Mouse (Mus musculus): ENCODE measurements around the gene Gabrr1. TPM values are rescaled to one million over a fixed set of nuclear protein-coding genes. Genes with fewer than 3 reads are reported as not detected.
"Not testable (repeated sequence)": the region's sequence is repeated elsewhere in the genome, so short reads cannot be mapped to it uniquely, and the experiment has no call there.

Gene Gabrr1
- 0.18 and 0.25 TPM in 2 replicates for polyA plus RNA-seq (2015; fragmentation: Nextera tagmentation; extraction: Ambion mirVana)

GRCm38 (mm10) chr4:33132221-33132620 lies at the start of gene Gabrr1:
TSS of gene Gabrr1 (plus strand) at chr4:33132521.
- Histone ChIP-seq H3K27me3 (no peaks in the 10 kb centered on the region), H3K4me3 (no peak within 1 kb of the TSS), H3K4me2 (no peak within 1 kb of the TSS), H3K9me3 (no peaks in the 10 kb centered on the region), H3K36me3 (no peaks in the 10 kb centered on the region), H3K4me1 (replicated peaks) (no peaks in the 10 kb centered on the region), H3K9ac (no peak within 1 kb of the TSS), H3K27ac (replicated peaks) (no peak within 1 kb of the TSS)
- no peak for ATAC-seq (ENCODE audit: low read depth)
- WGBS = 86% methylated on average over 11 of the region's 11 CpGs

DNA sequence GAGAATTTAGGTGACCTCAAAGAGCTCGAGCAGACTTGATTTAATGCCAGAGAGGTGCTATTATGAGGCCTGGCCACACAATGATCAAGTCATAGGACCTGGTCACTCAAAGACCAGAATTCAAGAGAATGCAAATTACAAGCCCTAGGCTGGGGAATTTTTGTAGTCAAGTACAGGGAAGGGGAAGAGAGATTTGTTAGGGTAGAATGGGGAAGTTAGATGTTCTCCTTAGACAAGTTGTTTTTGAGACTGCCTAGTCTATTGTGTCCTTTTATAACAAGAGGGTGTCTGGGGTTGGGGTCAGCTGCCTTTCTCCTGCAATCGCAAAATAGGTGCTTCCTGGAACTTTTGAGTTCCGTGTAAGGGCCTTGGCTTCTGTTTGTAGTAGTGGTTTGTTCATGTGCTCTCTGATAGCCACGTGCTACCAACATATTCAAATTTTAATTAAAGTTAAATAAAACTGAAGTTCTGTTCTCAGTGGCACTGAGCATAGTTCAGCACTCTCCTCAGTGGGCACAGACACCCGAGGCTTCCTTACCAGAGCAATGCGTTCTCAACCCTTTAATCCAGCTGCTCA lies 33.1 kb upstream of the Gabrr1 start:
- Histone ChIP-seq H3K9ac (no peak overlapping the region), H3K27ac (replicated peaks) (no peak overlapping the region), H3K9me3 (no peaks in the 10 kb centered on the region; the same call in 1 of the 2 replicates), H3K4me1 (replicated peaks) (no peaks in the 10 kb centered on the region), H3K27me3 (no peaks in the 10 kb centered on the region), H3K36me3 (no peaks in the 10 kb centered on the region), H3K4me3 (no peak overlapping the region), H3K4me2 (no peak overlapping the region)
- ATAC-seq (ENCODE audit: low read depth) = no peak
- 84% methylated on average over 6 of the region's 6 CpGs for WGBS

GRCm38 (mm10) chr4:33109720-33110458 lies 22.4 kb upstream of the Gabrr1 start:
- WGBS = 92% methylated on average over 14 of the region's 14 CpGs

GRCm38 (mm10) chr4:33110845-33111244 lies 21.5 kb upstream of the Gabrr1 start:
- Histone ChIP-seq H3K9ac (no peak overlapping the region), H3K4me2 (no peak overlapping the region), H3K36me3 (no peaks in the 10 kb centered on the region), H3K9me3 (no peaks in the 10 kb centered on the region), H3K4me3 (no peak overlapping the region), H3K4me1 (replicated peaks) (no peaks in the 10 kb centered on the region), H3K27ac (replicated peaks) (no peak overlapping the region), H3K27me3 (no peaks in the 10 kb centered on the region)
- 81% methylated on average over 7 of the region's 7 CpGs for WGBS
- ATAC-seq (ENCODE audit: low read depth) = no peak

More at GRCm38 (mm10) chr4:33109720-33110458, 22.4 kb upstream of the Gabrr1 start:
- H3K9me3 ChIP-seq = no peaks in the 10 kb centered on the region
- H3K9ac ChIP-seq = no peak overlapping the region
- H3K36me3 ChIP-seq = no peaks in the 10 kb centered on the region
- ATAC-seq (ENCODE audit: low read depth) = no peak
- no peak overlapping the region for H3K4me3 ChIP-seq
- no peak overlapping the region for H3K27ac ChIP-seq (replicated peaks)
- no peaks in the 10 kb centered on the region for H3K4me1 ChIP-seq (replicated peaks)
- H3K4me2 ChIP-seq = no peak overlapping the region
- H3K27me3 ChIP-seq = no peaks in the 10 kb centered on the region

- no peaks in the 10 kb centered on the region for H3K36me3 ChIP-seq
- H3K9me3 ChIP-seq = no peaks in the 10 kb centered on the region
- no peaks in the 10 kb centered on the region for H3K4me1 ChIP-seq (replicated peaks)
- H3K4me3 ChIP-seq = no peak overlapping the region
- H3K4me2 ChIP-seq = no peak overlapping the region
- no peaks in the 10 kb centered on the region for H3K27me3 ChIP-seq
- H3K27ac ChIP-seq (replicated peaks) = no peak overlapping the region
- ATAC-seq (ENCODE audit: low read depth) = no peak
- no peak overlapping the region for H3K9ac ChIP-seq
- WGBS = 92% methylated on average over 9 of the region's 9 CpGs
These were observed 21.0 kb upstream of the Gabrr1 start for GRCm38 (mm10) chr4:33111358-33111757.

- H3K27ac ChIP-seq (replicated peaks); ATAC-seq (ENCODE audit: low read depth); H3K36me3 ChIP-seq; H3K9ac ChIP-seq; H3K27me3 ChIP-seq; H3K4me1 ChIP-seq (replicated peaks); H3K9me3 ChIP-seq; H3K4me3 ChIP-seq; H3K4me2 ChIP-seq: not testable (repeated sequence)
- 95% methylated on average over 13 of the region's 14 CpGs for WGBS
These were observed 19.5 kb upstream of the Gabrr1 start for GRCm38 (mm10) chr4:33112866-33113265.

DNA sequence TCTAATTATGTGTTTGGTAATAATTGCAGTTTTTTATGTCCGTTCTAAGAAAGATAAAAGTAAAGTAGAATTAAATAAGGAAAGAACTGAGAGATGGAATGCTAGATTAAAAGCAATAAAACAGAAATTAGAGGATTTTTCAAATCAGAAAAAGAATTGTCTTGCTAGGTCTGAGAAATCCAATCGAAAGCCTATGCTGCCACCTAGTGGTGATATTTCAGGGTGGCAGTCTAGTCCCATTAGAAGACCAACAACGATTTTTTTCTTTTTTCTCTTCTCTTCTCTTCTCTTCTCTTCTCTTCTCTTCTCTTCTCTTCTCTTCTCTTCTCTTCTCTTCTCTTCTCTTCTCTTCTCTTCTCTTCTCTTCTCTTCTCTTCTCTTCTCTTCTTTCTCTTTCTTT lies 13.2 kb upstream of the Gabrr1 start:
- not testable (repeated sequence) for H3K9ac ChIP-seq; H3K9me3 ChIP-seq; H3K27ac ChIP-seq (replicated peaks); H3K4me1 ChIP-seq (replicated peaks); H3K27me3 ChIP-seq; H3K4me3 ChIP-seq; H3K36me3 ChIP-seq; ATAC-seq (ENCODE audit: low read depth); H3K4me2 ChIP-seq
- 8% methylated on average over 3 of the region's 3 CpGs for WGBS

DNA sequence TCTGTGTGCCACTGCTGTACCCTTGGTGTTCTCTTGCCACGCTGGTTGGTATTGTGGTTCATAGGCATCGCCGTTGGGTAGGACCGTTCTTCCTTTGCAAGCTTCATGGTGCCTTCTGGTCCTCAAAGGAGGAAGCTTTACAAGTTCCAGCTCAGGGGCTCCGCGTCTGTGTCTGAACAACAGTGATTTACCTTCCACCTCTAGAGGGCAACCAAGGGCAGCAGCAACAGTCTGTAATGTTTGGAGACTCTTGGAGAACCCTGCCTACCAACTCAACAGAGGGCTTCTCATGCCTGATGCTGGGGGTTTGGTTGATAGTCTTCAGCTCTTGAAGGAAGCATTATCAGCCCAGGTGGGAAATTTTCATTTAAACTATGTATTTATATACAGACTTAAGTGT lies 7.8 kb upstream of the Gabrr1 start:
- Histone ChIP-seq H3K9me3 (peaks cover 4% of the 10 kb centered on the region; the same call in 1 of the 2 replicates), H3K4me3 (no peak overlapping the region), H3K36me3 (no peaks in the 10 kb centered on the region), H3K9ac (no peak overlapping the region), H3K27ac (replicated peaks) (no peak overlapping the region), H3K4me1 (replicated peaks) (no peaks in the 10 kb centered on the region), H3K4me2 (no peak overlapping the region), H3K27me3 (no peaks in the 10 kb centered on the region)
- 80% methylated on average over 6 of the region's 6 CpGs for WGBS
- no peak for ATAC-seq (ENCODE audit: low read depth)

- Histone ChIP-seq H3K9ac (no peak overlapping the region), H3K9me3 (peaks cover 4% of the 10 kb centered on the region; the same call in 1 of the 2 replicates), H3K36me3 (no peaks in the 10 kb centered on the region), H3K27ac (replicated peaks) (no peak overlapping the region), H3K4me1 (replicated peaks) (no peaks in the 10 kb centered on the region), H3K4me3 (no peak overlapping the region), H3K4me2 (no peak overlapping the region), H3K27me3 (no peaks in the 10 kb centered on the region)
- no peak for ATAC-seq (ENCODE audit: low read depth)
- 69% methylated on average over 10 of the region's 10 CpGs for WGBS
These were observed 6.8 kb upstream of the Gabrr1 start for GRCm38 (mm10) chr4:33125409-33126084.

DNA sequence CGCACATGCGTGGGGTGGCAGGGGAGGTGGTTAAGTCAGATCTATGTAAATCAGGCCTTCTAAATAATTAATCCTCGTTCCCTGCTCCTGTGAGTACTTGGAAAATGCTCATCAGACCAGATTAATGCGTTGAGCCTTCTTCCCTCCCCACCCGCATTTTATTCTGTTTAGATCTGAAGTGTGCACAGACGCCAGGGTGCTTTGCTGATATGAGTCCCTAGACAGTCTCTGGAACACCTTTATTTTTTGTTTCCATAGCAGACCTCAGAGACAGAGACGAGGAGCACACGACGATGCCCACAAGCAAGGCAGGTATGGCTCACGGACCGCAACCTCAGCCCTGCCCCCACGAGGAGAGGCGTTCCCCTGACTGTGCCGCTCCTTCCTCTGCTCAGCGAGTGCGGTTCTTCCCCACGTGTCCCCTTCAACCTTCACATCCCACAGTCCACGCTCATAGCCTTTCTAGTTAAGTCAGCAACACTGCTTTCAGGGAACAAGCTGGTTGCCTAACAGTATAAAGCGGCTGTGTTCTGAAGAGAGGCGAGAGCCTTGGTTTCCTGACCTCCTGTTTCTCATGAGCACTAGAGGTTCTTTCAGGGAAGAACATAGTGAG lies 14.5 kb downstream of the Gabrr1 start:
- Histone ChIP-seq H3K4me2 (peak overlapping the region; percentile 37), H3K4me1 (replicated peaks) (peaks cover 5% of the 10 kb centered on the region; the same call in 1 of the 2 replicates), H3K27ac (replicated peaks) (no peak overlapping the region)

GRCm38 (mm10) chr4:33147825-33148224 lies 15.5 kb downstream of the Gabrr1 start:
- Histone ChIP-seq H3K4me2 (no peak overlapping the region), H3K27ac (replicated peaks) (no peak overlapping the region), H3K9me3 (no peaks in the 10 kb centered on the region), H3K27me3 (no peaks in the 10 kb centered on the region; the same call in 1 of the 2 replicates), H3K4me3 (no peak overlapping the region), H3K4me1 (replicated peaks) (peaks cover 5% of the 10 kb centered on the region; the same call in 1 of the 2 replicates), H3K9ac (no peak overlapping the region), H3K36me3 (no peaks in the 10 kb centered on the region)
- no peak for ATAC-seq (ENCODE audit: low read depth)
- 6% methylated on average over 2 of the region's 2 CpGs for WGBS

More for the DNA sequence above, 14.5 kb downstream of the Gabrr1 start:
- Histone ChIP-seq H3K4me3 (0 out of 2 replicates have a peak overlapping the region, but pooled peaks have one; percentile 11), H3K36me3 (no peaks in the 10 kb centered on the region), H3K9ac (peak overlapping the region; percentile 53; the same call in 1 of the 2 replicates), H3K27me3 (no peaks in the 10 kb centered on the region; the same call in 1 of the 2 replicates), H3K9me3 (no peaks in the 10 kb centered on the region)
- peak; percentile 63; the same call in 1 of the 2 replicates for ATAC-seq (ENCODE audit: low read depth)
- 47% methylated on average over 20 of the region's 20 CpGs for WGBS

DNA sequence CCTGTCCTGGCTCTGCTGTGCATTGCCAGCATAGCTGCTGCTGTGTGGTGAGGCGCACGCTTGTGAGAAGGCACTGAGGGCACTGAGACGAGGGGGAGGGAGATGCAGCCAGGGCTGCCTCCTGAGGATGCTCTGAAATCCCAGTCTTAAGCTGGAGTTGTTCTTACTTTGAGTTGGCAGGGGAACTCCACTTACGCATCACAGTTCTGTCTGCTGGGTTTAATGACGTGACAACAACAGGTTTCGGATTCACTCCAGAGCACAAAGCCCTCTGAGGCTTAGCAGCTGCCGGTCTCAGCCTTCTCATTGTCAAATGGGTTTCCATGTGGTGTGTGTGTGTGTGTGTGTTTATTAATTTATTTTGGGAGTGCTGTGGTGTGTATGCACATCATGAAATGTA lies 16.8 kb downstream of the Gabrr1 start:
- Histone ChIP-seq H3K4me1 (replicated peaks) (peaks cover 5% of the 10 kb centered on the region; the same call in 1 of the 2 replicates), H3K9ac (no peak overlapping the region), H3K27me3 (no peaks in the 10 kb centered on the region; the same call in 1 of the 2 replicates), H3K4me3 (no peak overlapping the region), H3K36me3 (no peaks in the 10 kb centered on the region), H3K9me3 (no peaks in the 10 kb centered on the region), H3K4me2 (no peak overlapping the region), H3K27ac (replicated peaks) (no peak overlapping the region)
- 66% methylated on average over 7 of the region's 7 CpGs for WGBS
- no peak for ATAC-seq (ENCODE audit: low read depth)

Data from neural tube, embryonic 13.5 days (tissue).